Mouse (Mus musculus): ENCODE measurements around the gene Tspan32. TPM values are rescaled to one million over a fixed set of nuclear protein-coding genes. Genes with fewer than 3 reads are reported as not detected.

The Tspan32 gene
- total and polyA plus RNA-seq, 3 experiments = 59.3 to 247 (median 119) TPM

- peaks cover 14% of the 10 kb centered on the region for H3K27me3 ChIP-seq (ENCODE audit: insufficient read depth, low read length)
- peaks cover 89% of the 10 kb centered on the region for H3K36me3 ChIP-seq (replicated peaks)
- H3K9me3 ChIP-seq (replicated peaks) = no peaks in the 10 kb centered on the region
- no peak for DNase-seq (ENCODE audit: low spot score)
- ATAC-seq (ENCODE audit: extremely low read depth, insufficient number of reproducible peaks, low FRiP score, poor library complexity, severe bottlenecking) = no peak
- H3K4me3 ChIP-seq (ENCODE audit: low read depth, low read length) = no peak overlapping the region
- TF ChIP-seq POLR2AphosphoS5 (IDR thresholded peaks at IDR 0.05; ENCODE audit: insufficient replicate concordance, low read depth, low read length) = no peak
- TF ChIP-seq GATA1 (IDR thresholded peaks at IDR 0.05; ENCODE audit: borderline replicate concordance, low read length) = no peak
- TF ChIP-seq CTCF (IDR thresholded peaks at IDR 0.05; ENCODE audit: low read depth, low read length) = no peak
- TF ChIP-seq TAL1 (conservative IDR thresholded peaks at IDR 0.05; ENCODE audit: low read depth, low read length) = no peak
- no peak for TF ChIP-seq GATA2 (IDR thresholded peaks at IDR 0.05; ENCODE audit: borderline replicate concordance, low read depth, low read length)
- peaks cover 90% of the 10 kb centered on the region for H3K4me1 ChIP-seq (ENCODE audit: insufficient read depth, low read depth, low read length)
Measured at GRCm38 (mm10) chr7:143059202-143059870, 54.5 kb downstream of the Tspan32 start.

GRCm38 (mm10) chr7:143062704-143063103 is 57.9 kb downstream of the Tspan32 start:
- H3K27me3 ChIP-seq (ENCODE audit: insufficient read depth, low read length) = peaks cover 12% of the 10 kb centered on the region
- no peak overlapping the region for H3K4me3 ChIP-seq (ENCODE audit: low read depth, low read length)
- no peak for TF ChIP-seq GATA1 (IDR thresholded peaks at IDR 0.05; ENCODE audit: borderline replicate concordance, low read length)
- TF ChIP-seq TAL1 (conservative IDR thresholded peaks at IDR 0.05; ENCODE audit: low read depth, low read length) = no peak
- TF ChIP-seq POLR2AphosphoS5 (IDR thresholded peaks at IDR 0.05; ENCODE audit: insufficient replicate concordance, low read depth, low read length) = no peak
- TF ChIP-seq GATA2 (IDR thresholded peaks at IDR 0.05; ENCODE audit: borderline replicate concordance, low read depth, low read length) = no peak
- TF ChIP-seq CTCF (IDR thresholded peaks at IDR 0.05; ENCODE audit: low read depth, low read length) = no peak
- ATAC-seq (ENCODE audit: extremely low read depth, insufficient number of reproducible peaks, low FRiP score, poor library complexity, severe bottlenecking) (no peak), DNase-seq (ENCODE audit: low spot score) (no peak)
- H3K36me3 ChIP-seq (replicated peaks) = peaks cover 98% of the 10 kb centered on the region
- peaks cover 86% of the 10 kb centered on the region for H3K4me1 ChIP-seq (ENCODE audit: insufficient read depth, low read depth, low read length)
- no peaks in the 10 kb centered on the region for H3K9me3 ChIP-seq (replicated peaks)

- DNase-seq (ENCODE audit: low spot score) (no peak), ATAC-seq (ENCODE audit: extremely low read depth, insufficient number of reproducible peaks, low FRiP score, poor library complexity, severe bottlenecking) (no peak)
- TF ChIP-seq GATA2 (IDR thresholded peaks at IDR 0.05; ENCODE audit: borderline replicate concordance, low read depth, low read length) (no peak), POLR2AphosphoS5 (IDR thresholded peaks at IDR 0.05; ENCODE audit: insufficient replicate concordance, low read depth, low read length) (no peak), CTCF (IDR thresholded peaks at IDR 0.05; ENCODE audit: low read depth, low read length) (no peak), TAL1 (conservative IDR thresholded peaks at IDR 0.05; ENCODE audit: low read depth, low read length) (no peak), GATA1 (IDR thresholded peaks at IDR 0.05; ENCODE audit: borderline replicate concordance, low read length) (no peak)
- Histone ChIP-seq H3K9me3 (replicated peaks) (no peaks in the 10 kb centered on the region), H3K27me3 (ENCODE audit: insufficient read depth, low read length) (peaks cover 12% of the 10 kb centered on the region), H3K36me3 (replicated peaks) (peaks cover 93% of the 10 kb centered on the region), H3K4me3 (ENCODE audit: low read depth, low read length) (no peak overlapping the region), H3K4me1 (ENCODE audit: insufficient read depth, low read depth, low read length) (peaks cover 81% of the 10 kb centered on the region)
Measured at GRCm38 (mm10) chr7:143064226-143064625, 59.4 kb downstream of the Tspan32 start.

- peaks cover 88% of the 10 kb centered on the region for H3K36me3 ChIP-seq (replicated peaks)
- peaks cover 12% of the 10 kb centered on the region for H3K27me3 ChIP-seq (ENCODE audit: insufficient read depth, low read length)
- TF ChIP-seq GATA1 (IDR thresholded peaks at IDR 0.05; ENCODE audit: borderline replicate concordance, low read length) = no peak
- no peak for TF ChIP-seq TAL1 (conservative IDR thresholded peaks at IDR 0.05; ENCODE audit: low read depth, low read length)
- no peak for TF ChIP-seq GATA2 (IDR thresholded peaks at IDR 0.05; ENCODE audit: borderline replicate concordance, low read depth, low read length)
- DNase-seq (ENCODE audit: low spot score) (no peak), ATAC-seq (ENCODE audit: extremely low read depth, insufficient number of reproducible peaks, low FRiP score, poor library complexity, severe bottlenecking) (no peak)
- no peaks in the 10 kb centered on the region for H3K9me3 ChIP-seq (replicated peaks)
- H3K4me3 ChIP-seq (ENCODE audit: low read depth, low read length) = no peak overlapping the region
- H3K4me1 ChIP-seq (ENCODE audit: insufficient read depth, low read depth, low read length) = peaks cover 79% of the 10 kb centered on the region
Measured at GRCm38 (mm10) chr7:143065692-143066091, 60.8 kb downstream of the Tspan32 start.

- peak overlapping the region; percentile 31; the same call in 1 of the 2 replicates for H3K4me3 ChIP-seq (ENCODE audit: low read depth, low read length)
- ATAC-seq (ENCODE audit: extremely low read depth, insufficient number of reproducible peaks, low FRiP score, poor library complexity, severe bottlenecking) = no peak
- no peak for DNase-seq (ENCODE audit: low spot score)
- H3K27me3 ChIP-seq (ENCODE audit: insufficient read depth, low read length) = peaks cover 7% of the 10 kb centered on the region
- peaks cover 88% of the 10 kb centered on the region for H3K36me3 ChIP-seq (replicated peaks)
- TF ChIP-seq POLR2AphosphoS5 (IDR thresholded peaks at IDR 0.05; ENCODE audit: insufficient replicate concordance, low read depth, low read length) = no peak
- no peak for TF ChIP-seq GATA2 (IDR thresholded peaks at IDR 0.05; ENCODE audit: borderline replicate concordance, low read depth, low read length)
- TF ChIP-seq CTCF (IDR thresholded peaks at IDR 0.05; ENCODE audit: low read depth, low read length) = no peak
- TF ChIP-seq TAL1 (conservative IDR thresholded peaks at IDR 0.05; ENCODE audit: low read depth, low read length) = no peak
- TF ChIP-seq GATA1 (IDR thresholded peaks at IDR 0.05; ENCODE audit: borderline replicate concordance, low read length) = no peak
- H3K4me1 ChIP-seq (ENCODE audit: insufficient read depth, low read depth, low read length) = peaks cover 78% of the 10 kb centered on the region
- H3K9me3 ChIP-seq (replicated peaks) = no peaks in the 10 kb centered on the region
Measured at GRCm38 (mm10) chr7:143067469-143067868, 62.6 kb downstream of the Tspan32 start.

- TF ChIP-seq GATA1 (IDR thresholded peaks at IDR 0.05; ENCODE audit: borderline replicate concordance, low read length) = no peak
- TF ChIP-seq TAL1 (conservative IDR thresholded peaks at IDR 0.05; ENCODE audit: low read depth, low read length) = no peak
- TF ChIP-seq POLR2AphosphoS5 (IDR thresholded peaks at IDR 0.05; ENCODE audit: insufficient replicate concordance, low read depth, low read length) = no peak
- no peak for TF ChIP-seq CTCF (IDR thresholded peaks at IDR 0.05; ENCODE audit: low read depth, low read length)
- no peak for TF ChIP-seq GATA2 (IDR thresholded peaks at IDR 0.05; ENCODE audit: borderline replicate concordance, low read depth, low read length)
- H3K4me1 ChIP-seq (ENCODE audit: insufficient read depth, low read depth, low read length) = peaks cover 76% of the 10 kb centered on the region
- ATAC-seq (ENCODE audit: extremely low read depth, insufficient number of reproducible peaks, low FRiP score, poor library complexity, severe bottlenecking) = no peak
- no peaks in the 10 kb centered on the region for H3K9me3 ChIP-seq (replicated peaks)
- peak overlapping the region; percentile 75 for H3K4me3 ChIP-seq (ENCODE audit: low read depth, low read length)
- no peak for DNase-seq (ENCODE audit: low spot score)
- peaks cover 88% of the 10 kb centered on the region for H3K36me3 ChIP-seq (replicated peaks)
- peaks cover 7% of the 10 kb centered on the region for H3K27me3 ChIP-seq (ENCODE audit: insufficient read depth, low read length)
Measured at GRCm38 (mm10) chr7:143067897-143068296, 63.1 kb downstream of the Tspan32 start.
